Mouse (Mus musculus) heart, postnatal 14 days (tissue): ENCODE results near the gene Focad. TPM values are rescaled to one million over a fixed set of nuclear protein-coding genes. Genes with fewer than 3 reads are reported as not detected.

Experiments
- DNase-seq, 2 experiments: peaks; one replicate each; pipeline ENCODE4 v3.0.0; 2021 to 2022
- intact Hi-C: fragments of 180-260 bp; cut with DNase I; formaldehyde crosslinking; loops from one replicate; pipeline ENCODE4 v1.15.1; 2025
- long read RNA-seq, 2 experiments: library from polyadenylated mRNA; stranded (forward); transcript quantifications; one replicate each; pipeline ENCODE4 v2.0.0; 2021
- total RNA-seq, 2 experiments: library from RNA; stranded (reverse); gene quantifications; 2 replicates each; pipeline ENCODE4 v1.2.3; 2021

Focad gene
- 10 to 100 TPM; 14.6 to 14.7 TPM for total RNA-seq
- long read RNA-seq, experiment 1, full-length matches to known transcripts: 7 of 12 reads
- long read RNA-seq, experiment 1, partial matches to known transcripts: 1 of 12 reads
- long read RNA-seq, experiment 1, other reads (novel, unspliced or antisense): 4 of 12 reads
- long read RNA-seq, experiment 2, full-length matches to known transcripts: 1 of 12 reads
- long read RNA-seq, experiment 2, partial matches to known transcripts: 6 of 12 reads
- long read RNA-seq, experiment 2, other reads (novel, unspliced or antisense): 5 of 12 reads

DNA sequence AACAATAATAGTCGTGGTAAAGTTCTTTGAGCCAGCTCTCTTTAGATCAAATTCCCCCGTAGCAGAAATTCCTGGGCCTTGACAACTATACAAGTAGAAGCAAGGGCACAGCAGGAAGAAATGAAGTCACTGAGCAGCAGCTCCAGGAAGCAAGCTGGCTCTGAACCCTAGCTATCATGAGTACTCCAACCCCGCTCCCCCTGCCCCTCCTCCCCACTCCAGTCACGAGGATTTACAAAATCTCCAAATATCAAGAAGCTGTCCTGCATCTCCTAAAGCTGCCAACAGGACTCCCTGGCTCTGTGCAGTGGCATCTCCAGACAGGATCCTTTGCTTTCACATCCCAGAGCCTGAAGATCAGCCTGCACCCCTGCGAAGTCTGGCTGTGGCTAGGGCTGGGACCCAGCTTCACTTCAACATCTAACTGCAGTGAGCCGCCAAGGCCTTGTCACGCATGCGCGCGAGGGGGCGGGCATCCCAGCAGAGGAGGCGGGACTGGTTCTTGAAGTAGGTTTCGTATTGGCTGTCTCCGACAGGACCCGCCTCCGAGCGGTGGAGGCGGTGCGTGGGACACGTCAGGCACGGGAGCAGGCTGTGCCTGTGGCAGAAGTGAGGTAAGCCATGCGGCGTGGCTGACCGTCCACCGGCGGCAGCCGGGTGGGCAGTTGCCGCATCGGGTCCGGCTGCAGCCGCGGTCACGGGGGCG lies at the start of gene Focad:
Gene Focad (plus strand): TSS at position 568 of the 706 bp plus-strand sequence.
- intact Hi-C loops: loop anchor here (2.0 to 5.0 kb wide), 2 partner anchors 61 to 203 kb away; partner anchors contain the start of gene Mllt3

DNA sequence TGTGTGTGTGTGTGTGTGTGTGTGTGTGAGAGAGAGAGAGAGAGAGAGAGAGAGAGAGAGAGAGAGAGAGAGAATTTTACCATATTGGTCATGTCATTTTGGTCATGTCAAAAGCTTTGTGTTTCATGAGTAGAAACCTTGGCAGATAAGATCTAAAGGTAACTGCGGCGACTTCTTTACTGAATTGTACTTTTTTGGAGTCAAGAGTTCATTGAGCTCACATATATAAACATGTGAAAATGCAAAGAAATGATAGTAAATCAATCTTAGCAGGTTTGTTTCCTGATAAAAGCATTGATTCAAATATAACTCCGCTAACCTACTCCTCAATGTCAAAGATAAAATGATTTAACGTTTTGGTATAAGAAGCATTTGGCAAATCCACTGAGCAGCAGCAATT lies 49.3 kb upstream of the Focad start:
- intact Hi-C loops: no loop called here
- no peak for DNase-seq

More for the DNA sequence above, at the start of gene Focad:
- DNase-seq: peak; percentile 98

DNA sequence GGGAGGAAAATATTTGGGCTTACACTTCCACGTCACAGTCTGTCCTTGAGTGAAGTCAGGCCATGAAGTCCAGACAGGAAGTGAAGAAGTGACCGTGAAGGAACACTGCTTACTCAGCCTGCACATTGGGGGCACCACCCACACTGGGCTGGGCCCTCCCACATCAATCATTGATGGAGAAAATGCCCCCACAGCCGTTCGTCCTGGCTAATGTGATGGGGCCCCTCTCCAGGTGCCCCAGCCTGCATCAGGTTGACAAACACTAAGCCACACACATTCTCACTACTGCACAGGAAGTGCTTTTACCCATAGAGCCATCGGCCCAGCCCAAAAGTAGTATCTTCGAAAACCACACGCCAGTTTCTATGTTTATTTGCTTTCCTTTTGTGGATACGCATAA lies 48.1 kb upstream of the Focad start:
- no peak for DNase-seq
- intact Hi-C loops: no loop called here

DNA sequence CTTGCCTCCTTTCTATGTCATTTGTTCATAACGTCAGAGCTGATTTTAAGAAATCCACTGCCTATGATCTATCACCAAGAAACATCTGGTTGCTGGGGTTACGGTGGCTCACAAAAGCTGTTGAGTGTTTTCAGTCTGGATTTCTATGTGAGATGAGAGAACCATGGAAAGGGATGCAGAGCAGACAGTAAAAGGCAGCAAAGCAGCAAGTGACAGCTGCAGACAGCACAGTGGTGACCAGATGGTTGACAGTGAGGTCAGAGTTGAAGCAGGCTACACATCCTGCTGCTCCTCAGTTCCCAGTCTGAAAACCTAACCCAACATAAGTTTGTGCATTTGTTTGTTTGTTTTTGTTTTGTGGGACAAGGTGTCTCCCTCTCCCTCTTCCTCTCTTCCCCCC lies 19.0 kb upstream of the Focad start:
- DNase-seq: no peak
- intact Hi-C loops: no loop called here

DNA sequence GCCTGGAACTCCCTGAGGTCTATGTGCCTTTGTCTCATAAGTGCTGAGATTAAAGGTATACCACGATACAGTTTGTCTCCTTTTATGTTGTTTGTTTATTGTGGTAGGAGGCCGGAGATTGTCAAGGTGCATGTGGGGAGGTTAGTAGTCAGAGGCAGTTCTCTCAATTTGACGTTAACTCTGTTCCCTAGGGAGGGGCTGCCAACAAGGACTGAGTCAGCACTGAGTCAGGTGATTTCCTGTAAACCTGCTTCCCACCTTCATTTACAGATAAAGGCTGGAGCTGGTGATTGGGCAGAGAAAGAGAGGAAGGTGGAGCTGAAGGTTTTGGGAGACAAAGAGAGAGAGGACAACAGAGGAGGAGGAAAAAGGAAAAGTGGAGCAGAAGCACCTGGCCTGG lies 15.4 kb upstream of the Focad start:
- DNase-seq: no peak
- intact Hi-C loops: no loop called here

DNA sequence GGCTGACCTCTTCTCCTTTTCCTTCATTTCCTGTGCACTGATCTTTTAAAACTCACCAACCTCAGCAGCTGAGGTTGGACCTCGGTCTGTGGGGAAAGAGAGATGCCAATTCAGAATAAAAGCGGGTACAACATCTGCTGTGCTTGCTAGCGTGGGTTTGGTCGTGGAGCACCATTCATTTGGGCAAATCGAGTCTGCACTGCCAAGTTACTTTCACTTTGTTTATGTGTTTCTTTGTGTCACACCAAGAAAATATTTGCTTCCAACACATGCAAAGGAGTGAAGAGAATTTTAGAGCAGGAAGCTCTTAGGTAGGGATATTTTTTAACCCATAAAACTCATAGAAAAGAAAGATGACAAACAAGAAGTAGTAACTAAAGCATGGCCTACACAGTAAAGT lies 13.0 kb upstream of the Focad start:
- no peak for DNase-seq
- intact Hi-C loops: no loop called here

DNA sequence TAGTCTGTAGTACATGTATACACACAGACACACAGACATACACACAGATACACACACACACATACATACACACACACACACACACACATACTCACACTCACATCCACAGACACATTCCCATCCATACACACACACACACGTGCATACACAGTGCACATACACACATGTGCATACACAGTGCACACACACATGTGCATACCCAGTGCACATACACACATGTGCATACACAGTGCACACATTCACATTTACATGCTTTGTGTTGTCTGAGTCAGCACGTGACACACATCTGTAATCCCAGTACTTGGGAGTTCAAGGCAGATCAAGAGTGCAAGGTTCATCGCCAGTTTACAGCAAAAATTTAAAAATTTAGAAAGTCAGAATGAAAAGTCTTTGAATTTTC lies 12.5 kb upstream of the Focad start:
- no peak for DNase-seq
- intact Hi-C loops: no loop called here

DNA sequence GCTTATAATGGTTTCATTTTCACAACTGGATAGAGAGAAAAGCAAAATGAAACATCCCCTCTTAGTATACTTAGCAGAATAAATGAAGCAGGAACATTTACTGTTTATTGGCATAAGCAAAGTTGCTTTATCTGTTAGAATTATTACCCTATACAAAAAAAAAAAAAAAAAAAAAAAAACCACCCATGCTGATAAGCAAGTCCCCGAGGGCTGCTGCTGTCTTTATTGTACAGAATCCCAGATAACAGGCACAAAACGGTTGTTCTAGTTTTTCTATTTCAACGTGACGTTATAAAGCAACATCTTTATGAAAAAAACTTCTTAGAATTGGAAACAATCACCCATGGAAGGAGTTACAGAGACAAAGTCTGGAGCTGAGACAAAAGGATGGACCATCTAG lies 12.0 kb upstream of the Focad start:
- DNase-seq: no peak
- intact Hi-C loops: no loop called here

DNA sequence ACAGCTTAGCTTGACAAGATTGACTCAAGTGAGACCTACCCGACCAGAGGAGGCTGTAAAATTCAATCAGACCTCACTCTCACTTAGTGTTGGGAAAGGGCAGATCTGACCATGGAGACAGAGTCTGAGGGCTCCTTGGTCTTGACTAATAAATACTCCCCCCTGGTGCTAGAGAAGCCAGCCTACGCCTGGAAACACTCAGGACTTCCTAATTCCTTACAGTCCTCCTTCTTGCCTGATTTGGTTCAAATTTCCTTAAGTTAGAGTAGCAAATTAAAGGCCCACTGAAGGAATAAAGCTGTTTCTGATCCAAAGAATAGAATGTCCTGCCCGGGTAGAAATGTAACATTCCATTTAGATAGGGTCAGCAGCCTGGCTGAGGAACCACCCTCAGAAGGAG lies 10.6 kb upstream of the Focad start:
- DNase-seq: no peak
- intact Hi-C loops: loop anchor here (1.0 kb wide), 1 partner anchor 38 kb away; no protein-coding TSS in a partner anchor

DNA sequence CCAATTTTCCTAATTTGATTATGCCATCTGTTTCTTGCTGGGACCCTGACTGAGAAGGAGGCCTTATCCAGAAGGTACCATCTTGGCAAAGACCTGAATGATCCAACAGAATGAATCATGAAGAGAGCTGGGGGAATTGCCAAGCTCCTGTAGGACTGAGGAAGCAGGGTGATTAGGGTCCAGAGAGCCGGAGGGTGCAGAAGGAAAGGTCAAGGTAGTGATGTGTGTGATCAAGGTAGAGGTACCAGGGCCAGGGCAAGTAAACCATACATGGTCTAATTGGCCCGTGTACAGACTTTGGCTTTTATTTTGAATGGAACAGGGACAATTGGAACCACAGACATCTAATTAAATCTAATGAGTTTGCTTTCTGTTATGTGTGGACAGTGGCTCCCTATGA lies 4.1 kb upstream of the Focad start:
- intact Hi-C loops: loop anchor here (5.0 kb wide), 1 partner anchor 207 kb away; no protein-coding TSS in a partner anchor
- no peak for DNase-seq

DNA sequence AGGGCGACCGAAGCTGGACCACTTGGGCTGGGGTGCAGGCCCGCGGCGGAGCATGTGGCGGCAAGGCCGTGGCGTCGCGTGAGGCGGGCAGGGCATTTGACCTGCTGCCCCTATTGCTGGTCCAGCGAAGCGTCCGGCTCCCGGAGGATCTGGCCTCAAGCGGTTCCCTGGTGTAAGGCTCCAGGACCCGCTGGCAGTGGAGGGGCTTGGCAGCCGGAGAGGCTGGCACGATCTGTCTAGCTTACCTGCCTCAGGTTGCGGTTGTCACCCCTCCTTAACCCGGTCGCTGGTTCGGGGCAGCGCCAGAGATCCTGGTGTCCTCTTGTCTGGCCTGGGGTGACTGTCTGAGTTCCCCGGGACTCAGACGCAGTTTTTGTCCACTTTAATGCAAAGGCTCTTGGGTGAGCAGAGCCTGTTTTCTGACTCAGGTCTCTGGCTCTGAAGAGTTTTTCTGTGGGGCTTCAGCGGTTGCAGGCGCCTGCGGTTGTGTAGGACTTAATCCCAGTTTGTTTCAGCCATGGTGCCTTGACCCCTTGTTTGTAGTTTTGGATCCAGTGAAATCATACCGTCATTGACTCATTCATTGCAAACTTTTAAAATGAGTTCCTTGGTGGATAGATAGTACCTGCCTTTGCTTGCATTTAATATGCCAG lies 465 bp downstream of the Focad start:
- DNase-seq: no peak
- intact Hi-C loops: loop anchor here (2.0 to 5.0 kb wide), 2 partner anchors 62 to 202 kb away; partner anchors contain the start of gene Mllt3

DNA sequence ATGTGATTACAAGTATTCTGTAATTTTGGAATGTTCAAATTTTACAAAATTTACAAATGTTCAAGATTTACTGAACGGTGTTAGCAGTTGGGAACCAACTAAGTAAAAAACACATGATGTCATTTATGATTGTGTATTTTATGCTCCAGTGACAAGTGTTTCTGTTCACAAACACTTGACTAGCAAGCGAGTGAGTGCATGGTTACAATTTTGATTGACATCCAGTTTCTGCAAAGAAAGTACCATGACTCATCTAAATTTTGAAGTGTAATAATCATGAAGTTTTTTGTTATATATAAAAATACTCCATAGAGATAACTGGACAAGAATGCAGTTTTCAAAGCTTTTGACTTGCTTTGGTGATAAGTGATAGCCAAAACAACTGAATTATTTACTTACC lies 1.3 kb downstream of the Focad start:
- DNase-seq: no peak
- intact Hi-C loops: loop anchor here (2.0 kb wide), 1 partner anchor 63 kb away; the partner anchor contains the start of gene Mllt3

DNA sequence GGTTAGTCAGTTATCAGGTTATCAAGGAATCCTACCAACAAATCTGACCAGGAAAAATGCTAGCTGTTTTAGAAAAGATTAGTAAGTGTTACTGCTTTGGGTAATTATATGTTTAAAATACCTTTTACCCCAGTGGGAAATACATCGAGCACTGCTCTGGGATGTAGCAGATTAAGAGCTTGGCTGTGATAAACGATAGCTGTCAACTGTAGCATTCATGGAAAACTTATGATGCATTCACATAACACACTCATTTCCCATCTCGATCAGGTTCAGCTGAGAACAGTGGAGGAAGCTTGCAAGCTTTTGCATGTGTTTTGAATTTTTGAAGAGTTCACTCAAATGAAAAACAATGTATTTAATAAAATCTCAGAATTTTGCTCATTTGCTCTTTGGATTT lies 14.2 kb downstream of the Focad start:
- intact Hi-C loops: no loop called here
- DNase-seq: no peak

DNA sequence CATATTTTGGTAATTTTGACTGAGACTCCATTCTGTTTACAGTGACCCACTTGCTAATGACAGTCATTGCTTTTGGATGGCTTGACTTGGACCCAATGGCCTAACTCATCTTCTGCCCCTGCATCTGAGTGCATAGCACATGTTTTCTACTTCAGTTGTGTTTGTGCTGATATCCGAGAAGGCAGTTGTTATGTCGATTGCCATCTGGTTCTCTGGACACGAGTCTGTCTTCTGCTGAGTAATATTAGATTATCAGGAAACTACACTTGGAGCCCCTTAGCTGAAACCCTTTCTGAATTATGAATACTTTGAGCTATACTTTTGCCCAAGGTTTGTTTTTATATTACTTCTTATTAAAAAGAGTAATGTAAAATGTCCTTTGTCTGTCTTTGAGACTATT lies 22.9 kb downstream of the Focad start:
- DNase-seq: no peak
- intact Hi-C loops: no loop called here

DNA sequence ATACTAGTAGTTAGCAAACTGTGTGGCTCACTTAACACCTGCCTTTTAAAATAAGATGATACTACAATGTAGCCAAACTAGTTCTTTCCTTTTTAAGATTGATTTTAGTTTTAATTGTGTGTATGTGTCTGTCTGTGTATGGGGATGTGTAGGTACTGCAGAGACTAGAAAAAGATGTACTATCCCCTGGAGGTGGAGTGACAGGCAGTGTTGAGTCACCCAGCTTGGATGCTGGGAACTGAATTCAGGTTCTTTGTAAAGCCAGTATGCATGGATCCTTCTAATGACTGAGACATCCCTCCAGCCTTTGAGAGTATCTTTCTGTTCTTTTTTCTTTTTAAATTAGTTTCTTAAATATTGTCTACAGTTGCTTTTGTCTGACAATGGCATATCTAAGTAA lies 23.5 kb downstream of the Focad start:
- no peak for DNase-seq
- intact Hi-C loops: no loop called here

DNA sequence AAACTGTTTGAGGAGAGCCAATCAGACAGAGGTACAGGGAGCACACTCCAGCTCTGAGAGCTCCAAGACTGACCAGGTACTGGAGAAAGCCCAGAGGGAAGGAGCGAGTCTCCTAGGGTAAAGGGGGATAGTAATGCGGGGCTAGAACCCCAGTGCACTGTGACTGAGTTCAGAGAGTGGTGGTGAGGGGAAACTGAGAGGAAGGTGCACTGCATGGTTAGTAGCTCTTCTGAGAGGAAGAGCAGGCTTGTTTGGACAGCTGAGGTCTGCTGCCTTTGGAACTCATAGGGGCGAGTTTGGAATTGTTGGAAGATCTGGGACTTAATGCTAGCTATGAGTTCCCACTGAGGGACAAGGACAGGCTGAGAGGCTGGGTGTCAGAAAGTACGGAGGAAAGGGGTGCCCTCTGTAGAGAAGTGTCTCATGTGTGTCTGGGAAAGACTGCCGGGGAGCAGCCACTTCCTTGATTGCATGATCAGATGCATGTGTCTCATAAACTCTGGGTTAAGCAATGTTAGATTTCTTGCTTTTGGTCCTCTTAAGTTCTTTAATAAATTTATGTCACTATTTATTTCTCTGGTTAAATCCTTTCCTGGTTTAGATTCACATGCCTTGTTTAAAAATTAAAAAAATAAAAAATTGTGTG lies 24.4 kb downstream of the Focad start:
- DNase-seq: no peak
- intact Hi-C loops: no loop called here

DNA sequence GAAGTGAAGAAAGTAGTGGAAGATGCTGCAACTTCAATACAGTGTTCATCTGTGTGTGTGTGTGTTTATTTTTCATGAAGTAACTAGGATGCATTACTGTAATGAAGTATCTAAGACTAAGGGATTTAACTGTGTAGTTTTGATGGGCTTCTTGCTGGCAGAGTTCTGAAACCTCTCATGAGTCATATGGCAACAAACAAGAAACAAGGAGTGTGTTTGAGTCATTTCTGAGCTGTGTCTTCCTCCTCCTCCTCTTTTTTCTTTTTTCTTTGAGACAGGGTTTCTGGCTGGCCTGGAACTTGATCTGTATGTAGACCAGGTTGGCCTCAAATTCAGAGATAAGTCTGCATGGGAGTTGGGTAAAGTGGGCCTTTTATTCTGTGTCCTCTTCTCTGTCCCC lies 25.7 kb downstream of the Focad start:
- intact Hi-C loops: no loop called here
- no peak for DNase-seq

DNA sequence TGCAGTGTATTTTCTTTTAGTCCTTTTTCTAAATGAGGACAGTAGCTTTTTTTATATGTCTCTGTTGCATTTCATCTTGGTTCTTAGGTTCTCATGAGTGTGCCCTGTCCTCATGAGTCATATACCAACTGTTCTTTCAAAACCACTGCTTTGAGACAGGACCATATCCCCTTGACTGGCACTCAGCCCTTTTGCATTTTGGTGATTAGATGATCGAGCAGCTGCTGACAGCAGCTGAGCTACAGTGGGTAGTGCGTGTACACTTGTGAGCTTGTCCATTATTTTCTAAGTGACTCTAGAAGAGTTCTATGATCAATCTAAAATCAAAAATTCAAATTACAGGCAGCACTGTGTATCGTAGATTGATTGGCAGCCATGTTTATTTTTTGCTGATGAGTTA lies 28.0 kb downstream of the Focad start:
- intact Hi-C loops: no loop called here
- DNase-seq: no peak

DNA sequence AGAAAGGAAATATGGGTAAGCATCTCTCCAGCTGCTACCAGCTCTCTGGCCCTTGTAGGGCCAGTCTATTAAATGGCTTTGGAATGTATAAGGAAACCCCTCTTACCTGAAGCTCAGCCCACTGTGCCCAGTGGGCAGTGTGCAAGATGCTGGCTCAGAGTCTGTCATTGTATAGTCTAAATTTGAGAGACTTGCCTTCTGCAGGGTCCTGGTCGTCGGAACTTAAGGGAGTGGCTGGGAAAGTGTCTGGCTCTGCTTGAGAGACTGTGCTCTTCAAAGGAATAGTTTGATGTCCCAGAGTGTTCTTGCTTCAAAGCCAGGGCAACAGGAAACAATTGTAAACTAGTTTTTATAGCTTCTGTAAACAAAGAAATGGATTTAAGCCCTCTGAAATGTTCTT lies 41.5 kb downstream of the Focad start:
- DNase-seq: no peak
- intact Hi-C loops: no loop called here

DNA sequence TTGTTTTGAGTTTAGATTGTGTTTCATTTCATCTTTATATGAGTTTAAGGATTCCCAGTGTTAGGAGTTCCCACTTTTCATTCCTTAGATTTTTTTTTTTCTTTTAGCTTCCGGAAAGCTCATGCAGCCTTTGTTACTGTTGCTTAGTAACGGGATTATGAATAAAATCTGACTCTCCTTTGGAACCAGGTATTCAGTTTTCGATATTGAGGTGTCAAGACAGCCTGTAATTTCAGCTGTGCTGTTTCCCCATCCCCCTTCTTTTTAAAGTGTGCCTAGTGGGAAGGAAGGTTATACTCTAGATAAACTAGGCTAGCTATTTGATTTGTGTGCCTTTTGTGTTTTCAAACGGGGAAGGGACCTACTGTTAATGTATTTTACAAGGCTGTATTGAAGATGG lies 42.1 kb downstream of the Focad start:
- no peak for DNase-seq
- intact Hi-C loops: no loop called here

DNA sequence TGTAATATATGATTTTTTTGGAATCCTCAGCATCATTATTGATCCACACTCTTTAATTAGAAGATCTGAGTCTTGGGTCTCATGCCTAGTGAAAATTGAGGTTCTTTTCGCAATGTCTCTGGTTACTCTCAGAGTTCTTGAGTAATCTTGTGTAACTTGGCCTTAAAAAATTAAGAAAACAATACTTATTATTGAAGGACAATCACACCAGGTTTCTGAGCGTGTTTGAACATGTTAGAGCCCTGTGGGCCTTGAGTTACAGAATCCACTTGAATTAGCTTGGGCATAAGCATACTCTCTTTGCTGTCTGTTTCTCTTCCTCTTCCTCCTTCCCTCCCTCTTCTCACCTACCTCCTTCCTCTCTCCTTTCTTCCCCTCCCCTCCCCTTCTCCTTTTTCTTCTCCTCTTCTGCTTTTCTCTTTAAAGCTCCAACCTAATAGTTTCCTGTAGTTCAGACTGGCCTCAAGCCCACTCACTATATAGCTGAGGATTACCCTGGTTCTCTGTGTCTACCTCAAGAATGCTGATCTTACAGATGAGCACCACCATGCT lies 44.0 kb downstream of the Focad start:
- no peak for DNase-seq
- intact Hi-C loops: no loop called here
